Mouse (Mus musculus) megakaryocyte, embryonic 14.5 days (primary cell): Measurements from ENCODE around the gene Frmd4b. TPM values are rescaled to one million over a fixed set of nuclear protein-coding genes. Genes with fewer than 3 reads are reported as not detected.

Experiments used
- H3K27me3 ChIP-seq: replicated peaks from 2 replicates; pipeline ENCODE3; 2012; ENCODE audit warnings: inconsistent platforms
- H3K36me3 ChIP-seq: replicated peaks from 2 replicates; pipeline ENCODE3; 2012; ENCODE audit warnings: low read length, inconsistent platforms, mixed read lengths
- H3K4me1 ChIP-seq: 2 replicates; pipeline ENCODE4 v1.6.1; 2012; ENCODE audit warnings: inconsistent platforms
- H3K4me3 ChIP-seq: replicated peaks from 2 replicates; pipeline ENCODE3; 2012; ENCODE audit warnings: moderate library complexity, mild to moderate bottlenecking, inconsistent platforms
- H3K9me3 ChIP-seq: 2 replicates; pipeline ENCODE4 v1.6.1; 2012; ENCODE audit warnings: inconsistent platforms
- FLI1 ChIP-seq: IDR thresholded peaks from 2 replicates; pipeline ENCODE4 v1.6.1; 2012; ENCODE audit warnings: low read length, inconsistent platforms, mixed read lengths
- GATA1 ChIP-seq: IDR thresholded peaks from 3 replicates; pipeline ENCODE4 v1.6.1; 2012; ENCODE audit warnings: mixed read lengths, low read length, inconsistent platforms, borderline replicate concordance
- polyA plus RNA-seq: library from polyadenylated mRNA; stranded (reverse); fragments of >175 nt; gene quantifications from 2 replicates; pipeline ENCODE4 v1.2.3, GENCODE M21; 2012; ENCODE audit warnings: low replicate concordance; ENCODE audit not compliant: insufficient read depth

The Frmd4b gene
- polyA plus RNA-seq, 1 experiment, result 9.2 TPM

GRCm38 (mm10) chr6:97531043-97531442 is 86.3 kb downstream of the Frmd4b start:
- H3K4me3 ChIP-seq, result no peak overlapping the region
- peaks cover 15% of the 10 kb centered on the region for H3K9me3 ChIP-seq
- H3K27me3 ChIP-seq, result peaks cover 17% of the 10 kb centered on the region
- TF ChIP-seq GATA1, result no peak
- TF ChIP-seq FLI1, result no peak
- H3K36me3 ChIP-seq, result no peaks in the 10 kb centered on the region
- peaks cover 15% of the 10 kb centered on the region for H3K4me1 ChIP-seq

- no peak for TF ChIP-seq GATA1
- no peak for TF ChIP-seq FLI1
- H3K36me3 ChIP-seq, result no peaks in the 10 kb centered on the region
Observed at GRCm38 (mm10) chr6:97528961-97529680, 88.2 kb downstream of the Frmd4b start.

GRCm38 (mm10) chr6:97526092-97526491 is 91.2 kb downstream of the Frmd4b start:
- H3K9me3 ChIP-seq, result no peaks in the 10 kb centered on the region
- H3K4me1 ChIP-seq, result peaks cover 22% of the 10 kb centered on the region
- TF ChIP-seq FLI1 (no peak), GATA1 (no peak)
- H3K4me3 ChIP-seq, result no peak overlapping the region
- H3K27me3 ChIP-seq, result peaks cover 17% of the 10 kb centered on the region
- H3K36me3 ChIP-seq, result no peaks in the 10 kb centered on the region

More at GRCm38 (mm10) chr6:97528961-97529680, 88.2 kb downstream of the Frmd4b start:
- Histone ChIP-seq H3K4me3 (no peak overlapping the region), H3K27me3 (peaks cover 20% of the 10 kb centered on the region), H3K4me1 (peaks cover 19% of the 10 kb centered on the region), H3K9me3 (0 out of 2 replicates have a peak, but pooled peaks cover 4% of the 10 kb centered on the region)

- peaks cover 21% of the 10 kb centered on the region for H3K4me1 ChIP-seq
- no peak for TF ChIP-seq FLI1
- TF ChIP-seq GATA1, result peak; percentile 41; the same call in 1 of the 3 replicates
- no peaks in the 10 kb centered on the region for H3K9me3 ChIP-seq
- H3K36me3 ChIP-seq, result no peaks in the 10 kb centered on the region
- peak overlapping the region; percentile 73 for H3K4me3 ChIP-seq
- peaks cover 10% of the 10 kb centered on the region for H3K27me3 ChIP-seq
Observed at GRCm38 (mm10) chr6:97523118-97523517, 94.2 kb downstream of the Frmd4b start.

GRCm38 (mm10) chr6:97521279-97522038 is 95.9 kb downstream of the Frmd4b start:
- Histone ChIP-seq H3K9me3 (no peaks in the 10 kb centered on the region), H3K4me1 (peaks cover 27% of the 10 kb centered on the region), H3K36me3 (no peaks in the 10 kb centered on the region), H3K4me3 (no peak overlapping the region), H3K27me3 (peaks cover 9% of the 10 kb centered on the region)
- TF ChIP-seq GATA1 (no peak), FLI1 (no peak)

- peaks cover 15% of the 10 kb centered on the region for H3K27me3 ChIP-seq
- peaks cover 22% of the 10 kb centered on the region for H3K4me1 ChIP-seq
- no peaks in the 10 kb centered on the region for H3K36me3 ChIP-seq
- no peak overlapping the region for H3K4me3 ChIP-seq
- H3K9me3 ChIP-seq, result no peaks in the 10 kb centered on the region
- no peak for TF ChIP-seq GATA1
- TF ChIP-seq FLI1, result no peak
Observed at GRCm38 (mm10) chr6:97520566-97520965, 96.8 kb downstream of the Frmd4b start.

- no peaks in the 10 kb centered on the region for H3K36me3 ChIP-seq
- H3K4me3 ChIP-seq, result no peak overlapping the region
- TF ChIP-seq GATA1, result no peak
- no peak for TF ChIP-seq FLI1
- peaks cover 21% of the 10 kb centered on the region for H3K27me3 ChIP-seq
- no peaks in the 10 kb centered on the region for H3K9me3 ChIP-seq
- peaks cover 22% of the 10 kb centered on the region for H3K4me1 ChIP-seq
Observed at GRCm38 (mm10) chr6:97519553-97519952, 97.8 kb downstream of the Frmd4b start.

- no peak for TF ChIP-seq FLI1
- TF ChIP-seq GATA1, result no peak
- H3K9me3 ChIP-seq, result no peaks in the 10 kb centered on the region
Observed at GRCm38 (mm10) chr6:97518467-97518866, 98.9 kb downstream of the Frmd4b start.

GRCm38 (mm10) chr6:97517616-97518235 is 99.6 kb downstream of the Frmd4b start:
- Histone ChIP-seq H3K4me3 (peak overlapping the region; percentile 38), H3K9me3 (no peaks in the 10 kb centered on the region), H3K36me3 (no peaks in the 10 kb centered on the region), H3K4me1 (peaks cover 17% of the 10 kb centered on the region), H3K27me3 (peaks cover 22% of the 10 kb centered on the region)
- TF ChIP-seq GATA1 (no peak), FLI1 (no peak)

More at GRCm38 (mm10) chr6:97518467-97518866, 98.9 kb downstream of the Frmd4b start:
- Histone ChIP-seq H3K4me1 (peaks cover 22% of the 10 kb centered on the region), H3K4me3 (peak overlapping the region; percentile 56), H3K27me3 (peaks cover 18% of the 10 kb centered on the region), H3K36me3 (no peaks in the 10 kb centered on the region)
